Mouse (Mus musculus): ENCODE data around the gene Bhlha15. TPM values are rescaled to one million over a fixed set of nuclear protein-coding genes. Genes with fewer than 3 reads are reported as not detected.

Bhlha15 gene
- polyA plus RNA-seq (2012; ENCODE audit: insufficient read depth, low replicate concordance), result 0.15 and 0.63 TPM in 2 replicates

DNA sequence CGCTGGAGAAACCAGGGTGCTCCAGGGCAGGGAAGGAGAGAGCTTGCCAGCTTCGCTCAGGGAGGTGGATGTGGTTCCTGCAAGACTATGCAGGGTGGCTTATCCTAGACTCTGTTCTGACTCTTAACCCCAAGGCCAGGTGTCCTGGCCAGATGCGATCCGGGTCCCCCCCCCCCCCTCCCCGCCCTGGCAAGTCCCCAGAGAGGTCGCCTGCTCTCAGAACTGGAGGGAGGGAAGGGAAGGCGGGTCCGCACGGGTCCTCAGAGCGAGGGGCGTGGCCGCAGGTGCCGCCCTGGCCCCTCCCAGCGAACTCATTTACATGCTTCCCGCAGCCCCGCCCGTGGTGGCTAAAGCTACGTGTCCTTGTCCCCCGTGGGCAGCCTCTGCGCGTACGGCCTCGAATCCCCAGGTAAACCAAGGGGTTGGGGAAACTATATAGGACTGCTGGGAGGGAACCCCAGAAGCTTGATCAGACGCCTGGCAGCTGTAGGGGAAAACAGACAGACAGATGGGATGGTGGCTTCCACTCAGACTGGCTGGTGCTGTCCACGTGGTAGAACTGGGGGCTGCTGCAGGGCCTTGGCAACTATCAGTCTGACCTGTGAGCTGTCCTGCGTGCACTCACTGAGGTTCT lies at the start of gene Bhlha15:
TSS of gene Bhlha15 (plus strand) at position 337 of the 634 bp plus-strand sequence.
- TF ChIP-seq FLI1 (IDR thresholded peaks at IDR 0.05; ENCODE audit: low read length) (no peak), GATA1 (IDR thresholded peaks at IDR 0.05; ENCODE audit: borderline replicate concordance, low read length) (no peak)
- Histone ChIP-seq H3K27me3 (replicated peaks) (peaks cover 14% of the 10 kb centered on the region), H3K36me3 (replicated peaks; ENCODE audit: low read length) (peaks cover 23% of the 10 kb centered on the region), H3K4me3 (replicated peaks) (peak within 1 kb of the TSS; percentile 85), H3K4me1 (peaks cover 21% of the 10 kb centered on the region), H3K9me3 (no peaks in the 10 kb centered on the region)

- Histone ChIP-seq H3K9me3 (no peaks in the 10 kb centered on the region), H3K4me3 (replicated peaks) (no peak overlapping the region), H3K4me1 (no peaks in the 10 kb centered on the region), H3K36me3 (replicated peaks; ENCODE audit: low read length) (peaks cover 49% of the 10 kb centered on the region), H3K27me3 (replicated peaks) (no peaks in the 10 kb centered on the region)
- no peak for TF ChIP-seq GATA1 (IDR thresholded peaks at IDR 0.05; ENCODE audit: borderline replicate concordance, low read length)
- no peak for TF ChIP-seq FLI1 (IDR thresholded peaks at IDR 0.05; ENCODE audit: low read length)
These were observed 46.6 kb upstream of the Bhlha15 start for GRCm38 (mm10) chr5:144143531-144143930.

DNA sequence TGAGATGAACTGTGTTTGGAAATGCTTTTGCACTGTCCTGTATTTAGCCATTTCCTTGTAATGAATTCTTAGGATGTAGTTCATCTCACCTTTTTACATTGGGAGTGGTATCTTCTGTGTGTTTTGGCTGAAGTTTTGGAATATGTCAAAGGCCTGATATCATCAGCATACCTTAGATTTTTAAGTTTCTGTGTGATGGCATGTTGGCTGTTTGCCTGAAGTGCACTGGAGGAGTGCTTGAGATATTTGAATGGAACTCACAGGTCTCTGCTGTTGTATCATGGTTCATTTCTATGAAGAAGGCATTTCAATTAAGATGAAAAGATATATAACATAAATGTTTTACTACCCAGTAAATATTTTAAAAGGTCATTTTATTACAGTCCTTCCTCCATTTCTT lies 43.2 kb upstream of the Bhlha15 start:
- Histone ChIP-seq H3K27me3 (replicated peaks) (no peaks in the 10 kb centered on the region), H3K4me1 (no peaks in the 10 kb centered on the region), H3K9me3 (no peaks in the 10 kb centered on the region), H3K4me3 (replicated peaks) (no peak overlapping the region), H3K36me3 (replicated peaks; ENCODE audit: low read length) (peaks cover 71% of the 10 kb centered on the region)
- TF ChIP-seq GATA1 (IDR thresholded peaks at IDR 0.05; ENCODE audit: borderline replicate concordance, low read length) (no peak), FLI1 (IDR thresholded peaks at IDR 0.05; ENCODE audit: low read length) (no peak)

- H3K9me3 ChIP-seq, result no peaks in the 10 kb centered on the region
- H3K4me1 ChIP-seq, result no peaks in the 10 kb centered on the region
- no peaks in the 10 kb centered on the region for H3K27me3 ChIP-seq (replicated peaks)
- H3K4me3 ChIP-seq (replicated peaks), result no peak overlapping the region
- peaks cover 72% of the 10 kb centered on the region for H3K36me3 ChIP-seq (replicated peaks; ENCODE audit: low read length)
- TF ChIP-seq GATA1 (IDR thresholded peaks at IDR 0.05; ENCODE audit: borderline replicate concordance, low read length) (no peak), FLI1 (IDR thresholded peaks at IDR 0.05; ENCODE audit: low read length) (no peak)
These were observed 40.6 kb upstream of the Bhlha15 start for GRCm38 (mm10) chr5:144149530-144149929.

DNA sequence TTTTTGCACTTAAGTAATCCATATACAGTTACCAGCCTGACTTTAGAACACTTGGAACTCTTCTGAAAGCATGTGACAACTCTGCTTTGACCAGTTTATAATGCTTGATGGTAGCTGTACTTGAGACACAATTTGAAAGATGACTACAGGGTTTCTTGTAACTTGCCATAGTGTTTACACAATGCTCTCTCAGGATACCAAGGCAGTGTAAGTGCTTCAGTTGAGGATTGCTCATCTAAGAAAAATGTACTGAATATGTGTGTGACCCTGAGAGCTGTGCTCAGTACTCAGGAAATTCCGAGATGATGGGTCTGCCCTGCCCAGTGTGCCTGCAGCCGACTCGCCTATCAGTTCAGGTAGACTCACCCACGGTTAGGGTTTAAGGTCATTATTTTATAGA lies 38.8 kb upstream of the Bhlha15 start:
- no peaks in the 10 kb centered on the region for H3K4me1 ChIP-seq
- no peaks in the 10 kb centered on the region for H3K9me3 ChIP-seq
- H3K27me3 ChIP-seq (replicated peaks), result no peaks in the 10 kb centered on the region
- TF ChIP-seq FLI1 (IDR thresholded peaks at IDR 0.05; ENCODE audit: low read length) (no peak), GATA1 (IDR thresholded peaks at IDR 0.05; ENCODE audit: borderline replicate concordance, low read length) (no peak)
- peaks cover 61% of the 10 kb centered on the region for H3K36me3 ChIP-seq (replicated peaks; ENCODE audit: low read length)
- H3K4me3 ChIP-seq (replicated peaks), result no peak overlapping the region

DNA sequence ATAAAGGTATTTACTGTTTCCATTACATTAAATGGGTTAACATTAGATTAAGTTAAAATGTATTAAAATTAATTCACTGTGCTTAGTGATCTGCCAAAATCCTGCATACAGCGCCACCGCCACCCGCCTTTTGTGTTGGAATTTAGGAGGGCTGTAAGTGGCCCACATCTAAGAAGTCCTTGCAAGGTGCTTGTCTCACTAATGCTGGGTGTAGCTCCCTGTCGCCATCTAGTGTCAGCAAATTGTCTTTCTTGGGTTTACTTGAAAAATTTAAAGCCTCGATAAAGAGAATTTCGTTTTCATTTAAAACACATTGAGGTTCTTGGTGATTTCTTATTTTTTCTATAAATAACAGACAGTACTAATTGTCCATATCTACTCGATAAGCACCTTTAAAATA lies 35.6 kb upstream of the Bhlha15 start:
- H3K36me3 ChIP-seq (replicated peaks; ENCODE audit: low read length), result peaks cover 63% of the 10 kb centered on the region
- no peak overlapping the region for H3K4me3 ChIP-seq (replicated peaks)
- TF ChIP-seq FLI1 (IDR thresholded peaks at IDR 0.05; ENCODE audit: low read length) (no peak), GATA1 (IDR thresholded peaks at IDR 0.05; ENCODE audit: borderline replicate concordance, low read length) (no peak)
- no peaks in the 10 kb centered on the region for H3K27me3 ChIP-seq (replicated peaks)
- no peaks in the 10 kb centered on the region for H3K4me1 ChIP-seq
- H3K9me3 ChIP-seq, result no peaks in the 10 kb centered on the region

GRCm38 (mm10) chr5:144158604-144159003 lies 31.5 kb upstream of the Bhlha15 start:
- H3K27me3 ChIP-seq (replicated peaks), result no peaks in the 10 kb centered on the region
- H3K36me3 ChIP-seq (replicated peaks; ENCODE audit: low read length), result peaks cover 58% of the 10 kb centered on the region
- no peaks in the 10 kb centered on the region for H3K9me3 ChIP-seq
- peaks cover 6% of the 10 kb centered on the region for H3K4me1 ChIP-seq
- no peak for TF ChIP-seq GATA1 (IDR thresholded peaks at IDR 0.05; ENCODE audit: borderline replicate concordance, low read length)
- no peak for TF ChIP-seq FLI1 (IDR thresholded peaks at IDR 0.05; ENCODE audit: low read length)
- no peak overlapping the region for H3K4me3 ChIP-seq (replicated peaks)

- Histone ChIP-seq H3K27me3 (replicated peaks) (no peaks in the 10 kb centered on the region), H3K36me3 (replicated peaks; ENCODE audit: low read length) (peaks cover 62% of the 10 kb centered on the region), H3K4me3 (replicated peaks) (no peak overlapping the region), H3K4me1 (peaks cover 9% of the 10 kb centered on the region), H3K9me3 (no peaks in the 10 kb centered on the region)
- TF ChIP-seq GATA1 (IDR thresholded peaks at IDR 0.05; ENCODE audit: borderline replicate concordance, low read length), result no peak
These were observed 30.9 kb upstream of the Bhlha15 start for GRCm38 (mm10) chr5:144159137-144159536.

DNA sequence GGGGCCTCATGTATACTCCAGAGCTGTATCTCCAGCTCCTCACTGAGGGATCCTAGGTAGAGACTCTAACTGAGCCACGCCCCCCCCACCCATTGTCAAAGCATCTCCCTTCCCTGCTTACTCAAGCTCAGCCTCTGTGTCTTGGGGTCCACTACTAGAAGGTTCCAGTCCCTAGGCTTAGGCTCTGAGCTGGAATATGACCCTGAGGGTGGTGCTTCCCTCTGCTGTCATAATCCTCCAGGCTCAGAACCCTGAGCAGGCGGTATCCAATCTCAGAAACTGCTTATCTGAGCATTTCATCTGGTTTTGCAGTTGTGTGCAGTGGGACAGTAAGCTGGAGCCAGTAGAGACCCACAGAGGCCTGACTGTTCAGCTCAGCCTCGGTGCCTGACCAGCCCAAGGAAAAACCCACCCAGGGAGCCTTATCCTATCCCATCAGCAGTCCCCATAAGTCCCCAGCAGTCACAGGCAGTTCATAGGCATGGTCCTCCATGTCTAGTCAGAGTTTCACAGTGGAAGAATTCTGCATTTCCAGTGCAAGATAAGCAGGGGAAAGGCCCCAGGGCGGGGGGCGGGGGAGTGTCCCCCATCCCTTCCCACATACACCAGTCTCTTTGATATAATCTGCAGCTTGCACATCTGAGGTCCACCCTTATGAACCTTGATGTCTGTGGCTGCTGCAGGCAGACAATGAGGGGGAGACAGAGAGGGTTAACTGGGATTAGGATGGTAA lies 27.8 kb upstream of the Bhlha15 start:
- no peaks in the 10 kb centered on the region for H3K27me3 ChIP-seq (replicated peaks)
- no peaks in the 10 kb centered on the region for H3K9me3 ChIP-seq
- H3K4me3 ChIP-seq (replicated peaks), result no peak overlapping the region
- H3K36me3 ChIP-seq (replicated peaks; ENCODE audit: low read length), result peaks cover 74% of the 10 kb centered on the region
- TF ChIP-seq GATA1 (IDR thresholded peaks at IDR 0.05; ENCODE audit: borderline replicate concordance, low read length), result no peak
- TF ChIP-seq FLI1 (IDR thresholded peaks at IDR 0.05; ENCODE audit: low read length), result no peak
- peaks cover 22% of the 10 kb centered on the region for H3K4me1 ChIP-seq

DNA sequence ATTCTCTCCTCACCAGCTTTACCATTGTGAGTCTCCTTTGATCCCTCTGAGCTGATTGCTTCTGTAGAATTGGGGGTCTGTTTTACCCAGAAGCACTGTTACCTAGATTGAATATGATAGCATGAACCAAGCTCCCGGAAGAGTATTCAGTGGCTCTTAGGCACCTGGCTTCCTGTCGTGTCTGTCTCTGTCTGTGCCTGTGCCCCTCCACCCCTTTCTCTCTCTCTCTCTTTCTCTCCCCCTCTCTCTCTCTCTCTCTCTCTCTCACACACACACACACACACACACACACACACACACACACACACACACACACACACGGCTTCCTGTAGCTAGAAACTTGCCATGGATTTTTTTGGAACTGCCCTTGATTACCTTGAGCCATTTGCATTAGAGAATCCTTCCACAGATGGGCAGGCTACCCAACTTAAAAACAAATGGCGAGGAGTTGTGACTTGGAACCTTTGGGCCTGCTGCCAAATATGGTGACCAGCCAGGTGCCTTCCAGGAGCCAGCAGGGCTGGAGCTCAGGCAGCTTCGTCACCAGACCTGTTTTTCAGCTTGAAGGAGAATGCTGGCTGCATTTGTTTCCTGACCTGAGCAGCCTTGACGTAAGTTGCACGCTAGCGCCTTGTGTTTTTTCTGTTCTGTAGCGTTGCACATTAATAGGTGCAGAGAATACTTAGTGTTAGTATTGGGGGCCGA lies 27.1 kb upstream of the Bhlha15 start:
- H3K9me3 ChIP-seq, result no peaks in the 10 kb centered on the region
- H3K27me3 ChIP-seq (replicated peaks), result no peaks in the 10 kb centered on the region
- peaks cover 22% of the 10 kb centered on the region for H3K4me1 ChIP-seq
- TF ChIP-seq FLI1 (IDR thresholded peaks at IDR 0.05; ENCODE audit: low read length) (no peak), GATA1 (IDR thresholded peaks at IDR 0.05; ENCODE audit: borderline replicate concordance, low read length) (no peak)
- peaks cover 68% of the 10 kb centered on the region for H3K36me3 ChIP-seq (replicated peaks; ENCODE audit: low read length)
- H3K4me3 ChIP-seq (replicated peaks), result no peak overlapping the region

Measured in megakaryocyte, embryonic 14.5 days (primary cell).